Mouse (Mus musculus) heart, embryonic 15.5 days (tissue): ENCODE measurements around the gene Ak8. TPM values are rescaled to one million over a fixed set of nuclear protein-coding genes. Genes with fewer than 3 reads are reported as not detected.

Source experiments
- ATAC-seq: fragments of 200-750 bp; cut with Nextera tagmentation; replicated peaks from 2 replicates; pipeline ENCODE4 v1.8.0; 2017; ENCODE audit warnings: low read depth, moderate TSS enrichment; ENCODE audit not compliant: insufficient number of reproducible peaks, insufficient read depth, low FRiP score
- H3K27ac ChIP-seq: fragments of 300-500 bp; sonication (generic); 2 replicates; pipeline ENCODE4 v1.5.1; 2015; ENCODE audit warnings: mild to moderate bottlenecking, inconsistent platforms
- H3K27me3 ChIP-seq: fragments of 300-500 bp; sonication (generic); 2 replicates; pipeline ENCODE4 v1.6.1; 2015; ENCODE audit warnings: inconsistent platforms
- H3K36me3 ChIP-seq: fragments of 300-500 bp; sonication (generic); 2 replicates; pipeline ENCODE4 v1.6.1; 2015; ENCODE audit warnings: mild to moderate bottlenecking, inconsistent platforms
- H3K4me1 ChIP-seq: fragments of 300-500 bp; sonication (generic); replicated peaks from 2 replicates; pipeline ENCODE4 v1.6.1; 2015; ENCODE audit warnings: inconsistent platforms
- H3K4me2 ChIP-seq: fragments of 300-500 bp; sonication (generic); 2 replicates; pipeline ENCODE4 v1.6.1; 2015; ENCODE audit warnings: inconsistent platforms, mild to moderate bottlenecking, moderate library complexity
- H3K4me3 ChIP-seq: fragments of 300-500 bp; sonication (generic); 2 replicates; pipeline ENCODE4 v1.5.1; 2015; ENCODE audit warnings: mild to moderate bottlenecking, inconsistent platforms
- H3K9ac ChIP-seq: fragments of 300-500 bp; sonication (generic); 2 replicates; pipeline ENCODE4 v1.6.1; 2015; ENCODE audit warnings: mild to moderate bottlenecking, inconsistent platforms
- H3K9me3 ChIP-seq: fragments of 300-500 bp; sonication (generic); replicated peaks from 2 replicates; pipeline ENCODE4 v1.6.1; 2016; ENCODE audit warnings: inconsistent platforms
- WGBS: fragments of 180-500 bp; shearing (Covaris S2); methylation state at CpG from one replicate; pipeline ENCODE4 v1.1.7; 2015; ENCODE audit warnings: mixed read lengths; 5-methylcytosine and 5-hydroxymethylcytosine counted together
- polyA plus RNA-seq: library from polyadenylated mRNA; unstranded; fragments of >200 nt; fragmentation: Nextera tagmentation; extraction: Ambion mirVana; gene quantifications from 2 replicates; pipeline ENCODE4 v1.2.1, GENCODE M21; 2015

The Ak8 gene
- 0.30 and 0.48 TPM in 2 replicates for polyA plus RNA-seq

DNA sequence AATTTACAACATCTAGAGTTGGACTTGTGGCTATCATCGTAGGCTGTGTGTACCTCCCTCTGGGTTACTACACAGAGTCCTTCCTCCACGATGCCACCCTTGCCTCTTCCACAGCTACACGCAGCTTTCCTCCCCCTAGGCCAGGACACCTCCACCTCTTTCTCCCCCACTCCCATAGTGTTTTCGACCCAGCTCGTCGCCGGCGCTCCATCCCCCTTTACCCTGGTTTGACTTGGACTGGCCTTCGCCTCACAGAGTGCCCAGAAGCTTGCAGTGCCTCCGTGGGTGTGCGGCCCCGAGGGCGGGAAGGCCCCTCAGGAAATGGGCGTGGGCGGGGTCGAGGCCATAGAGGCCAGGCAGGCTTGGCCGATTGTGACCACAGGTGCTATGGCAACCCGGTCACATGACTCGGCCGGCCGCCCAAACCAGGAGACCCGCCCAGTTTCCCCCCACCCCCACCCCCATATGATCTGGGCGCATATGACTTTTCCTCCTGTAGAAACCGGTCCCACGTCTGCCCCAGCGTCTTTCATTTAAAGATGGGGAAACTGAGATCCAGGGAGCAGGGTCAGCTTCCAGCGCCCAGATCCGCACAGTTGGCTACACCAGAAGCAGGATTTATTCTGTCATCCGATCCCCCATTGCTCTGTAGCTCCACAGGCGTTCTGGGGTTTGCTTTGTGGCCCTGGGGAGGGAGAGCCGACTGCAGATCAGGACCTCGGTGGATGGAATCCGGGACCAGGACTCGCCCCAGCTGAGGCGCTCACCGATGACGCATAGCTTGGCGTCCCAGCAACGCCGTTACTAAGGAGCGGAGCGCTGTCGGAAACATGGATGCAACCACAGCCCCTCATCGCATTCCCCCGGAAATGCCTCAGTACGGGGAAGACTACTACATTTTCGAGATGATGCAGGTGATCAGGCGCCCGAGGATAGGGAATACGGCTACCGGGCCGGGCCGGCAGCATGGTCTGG is at the start of gene Ak8, which contains the start of gene Spaca9:
Gene Ak8 (plus strand): TSS at position 804 of the 975 bp plus-strand sequence.
Gene Spaca9 (minus strand): TSS at position 367 of the 975 bp plus-strand sequence.
- Histone ChIP-seq H3K36me3 (no peaks in the 10 kb centered on the region), H3K9me3 (no peaks in the 10 kb centered on the region), H3K27me3 (no peaks in the 10 kb centered on the region), H3K4me2 (peak within 1 kb of the TSS; percentile 97), H3K9ac (peak within 1 kb of the TSS; percentile 72), H3K27ac (peak within 1 kb of the TSS; percentile 64), H3K4me3 (peak within 1 kb of the TSS; percentile 71), H3K4me1 (peaks cover 15% of the 10 kb centered on the region)
- WGBS, result 2% methylated on average over 53 of the region's 53 CpGs
- peak; percentile 77 for ATAC-seq

DNA sequence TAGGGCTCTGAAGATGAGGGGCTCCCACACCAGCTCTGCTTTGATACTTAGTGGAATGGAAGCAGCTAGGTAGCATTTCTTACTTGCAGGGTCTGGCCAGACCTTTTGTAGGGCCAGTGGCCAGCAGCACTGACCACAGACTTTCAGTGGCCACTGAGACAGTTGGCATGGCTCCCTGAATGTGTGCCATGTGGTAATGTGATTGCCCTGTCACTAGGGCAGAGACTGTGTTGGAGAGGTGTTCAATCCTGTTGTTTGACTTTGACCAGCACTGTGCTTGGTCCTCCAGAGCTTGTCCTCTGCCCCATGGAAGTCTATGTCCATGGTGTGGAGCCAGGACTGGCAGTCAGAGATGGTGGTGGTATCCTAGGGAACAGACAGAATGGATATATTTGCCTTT is 49.4 kb upstream of the Ak8 start:
- 0 out of 2 replicates have a peak, but pooled peaks cover 4% of the 10 kb centered on the region for H3K36me3 ChIP-seq
- H3K4me1 ChIP-seq, result no peaks in the 10 kb centered on the region
- H3K27me3 ChIP-seq, result no peaks in the 10 kb centered on the region
- no peak overlapping the region for H3K9ac ChIP-seq
- no peak overlapping the region for H3K4me2 ChIP-seq
- no peak for ATAC-seq
- H3K9me3 ChIP-seq, result no peaks in the 10 kb centered on the region
- H3K27ac ChIP-seq, result no peak overlapping the region
- no peak overlapping the region for H3K4me3 ChIP-seq

DNA sequence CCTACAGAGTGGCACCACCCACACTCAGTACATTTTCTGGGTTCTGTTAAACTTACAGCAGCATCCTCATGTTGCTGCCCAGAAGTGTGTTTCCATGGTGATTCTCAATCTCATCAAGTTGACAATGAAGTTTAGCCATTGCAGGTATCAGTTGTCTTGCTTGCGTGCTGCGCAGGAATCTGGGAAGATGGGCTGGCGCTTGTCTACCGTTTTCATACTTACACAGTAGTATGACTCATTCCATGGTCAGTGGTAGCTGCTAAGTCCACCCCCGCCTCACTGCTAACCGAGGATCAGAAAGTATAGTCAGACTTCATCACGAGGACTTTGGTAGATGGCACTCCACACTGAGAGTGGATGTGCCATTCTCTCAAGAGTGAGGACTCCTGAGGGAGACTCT is 46.6 kb upstream of the Ak8 start:
- no peak for ATAC-seq
- H3K4me2 ChIP-seq, result no peak overlapping the region
- no peaks in the 10 kb centered on the region for H3K4me1 ChIP-seq
- H3K27me3 ChIP-seq, result no peaks in the 10 kb centered on the region
- H3K9ac ChIP-seq, result no peak overlapping the region
- WGBS, result 95% methylated on average over 7 of the region's 7 CpGs
- H3K36me3 ChIP-seq, result peaks cover 15% of the 10 kb centered on the region; the same call in 1 of the 2 replicates
- no peaks in the 10 kb centered on the region for H3K9me3 ChIP-seq
- no peak overlapping the region for H3K27ac ChIP-seq
- no peak overlapping the region for H3K4me3 ChIP-seq

DNA sequence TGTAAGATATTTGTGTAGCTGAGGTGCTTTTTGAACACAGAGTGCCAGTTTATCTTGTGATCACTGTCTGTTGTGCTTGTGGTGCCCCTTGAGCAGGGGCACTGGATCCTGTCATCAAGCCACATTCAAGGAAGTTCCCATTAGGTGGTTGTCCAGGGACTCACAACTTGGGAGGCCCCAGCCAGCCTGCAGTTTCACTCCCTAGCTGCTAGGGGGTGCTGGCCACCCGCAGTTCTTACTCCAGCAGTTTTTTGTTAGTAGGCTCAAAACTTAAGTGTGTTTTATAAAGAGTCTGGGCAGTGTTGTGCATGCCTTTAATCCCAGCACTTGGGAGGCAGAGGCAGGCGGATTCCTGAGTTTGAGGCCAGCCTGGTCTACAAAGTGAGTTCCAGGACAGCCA is 45.7 kb upstream of the Ak8 start:
- Histone ChIP-seq H3K36me3 (peaks cover 23% of the 10 kb centered on the region), H3K27me3 (no peaks in the 10 kb centered on the region), H3K4me1 (no peaks in the 10 kb centered on the region), H3K4me2 (no peak overlapping the region), H3K9me3 (no peaks in the 10 kb centered on the region), H3K27ac (no peak overlapping the region), H3K9ac (no peak overlapping the region), H3K4me3 (no peak overlapping the region)
- WGBS, result 62% methylated on average over 2 of the region's 2 CpGs
- ATAC-seq, result no peak

DNA sequence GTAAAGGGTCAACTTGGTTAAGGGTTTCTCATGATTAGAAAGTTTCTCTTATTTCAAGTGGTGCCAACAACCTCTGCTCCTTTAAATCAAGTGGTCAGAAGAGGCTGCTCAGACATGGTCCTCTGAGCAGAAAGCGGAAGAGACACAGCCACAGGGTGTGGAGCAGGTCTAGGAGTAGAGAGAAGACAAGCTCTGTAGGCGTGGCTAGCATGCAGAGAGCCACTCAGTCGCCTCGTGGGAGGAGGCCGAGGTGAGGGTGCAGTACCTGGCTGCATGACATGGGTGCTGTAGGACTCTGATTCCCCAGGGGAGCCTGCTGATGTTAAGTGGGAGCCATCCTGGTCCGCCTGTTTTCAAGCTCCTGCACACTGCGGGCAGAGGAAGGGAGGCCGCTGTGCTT is 43.7 kb upstream of the Ak8 start:
- Histone ChIP-seq H3K27me3 (no peaks in the 10 kb centered on the region), H3K4me1 (no peaks in the 10 kb centered on the region), H3K4me2 (no peak overlapping the region), H3K27ac (no peak overlapping the region), H3K4me3 (no peak overlapping the region), H3K9ac (no peak overlapping the region), H3K9me3 (no peaks in the 10 kb centered on the region), H3K36me3 (peaks cover 41% of the 10 kb centered on the region)
- 80% methylated on average over 8 of the region's 8 CpGs for WGBS
- ATAC-seq, result no peak

DNA sequence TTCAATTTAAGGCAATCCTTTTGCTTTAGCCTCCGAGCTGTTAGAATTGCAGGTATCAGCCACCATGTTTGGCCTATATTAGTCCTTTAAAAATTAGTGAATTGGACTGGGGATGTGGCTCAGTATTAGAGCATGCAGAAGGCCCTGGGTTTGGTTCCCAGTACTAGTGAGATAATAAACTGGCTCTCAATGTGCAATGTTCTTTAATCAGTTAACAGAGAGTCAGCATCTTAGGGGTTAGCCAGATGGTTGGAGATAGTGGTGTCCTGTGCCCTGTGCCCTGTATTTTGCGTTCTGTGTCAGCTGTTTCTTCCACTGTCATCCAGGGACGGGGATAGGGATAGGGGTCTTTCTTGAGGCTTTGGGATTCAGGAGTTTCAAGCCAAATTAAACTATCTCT is 37.1 kb upstream of the Ak8 start:
- no peak for ATAC-seq
- no peak overlapping the region for H3K4me2 ChIP-seq
- no peak overlapping the region for H3K27ac ChIP-seq
- no peak overlapping the region for H3K4me3 ChIP-seq
- peaks cover 72% of the 10 kb centered on the region for H3K36me3 ChIP-seq
- no peak overlapping the region for H3K9ac ChIP-seq
- H3K4me1 ChIP-seq, result no peaks in the 10 kb centered on the region
- no peaks in the 10 kb centered on the region for H3K27me3 ChIP-seq
- H3K9me3 ChIP-seq, result no peaks in the 10 kb centered on the region
- WGBS, result 92% methylated on average over 3 of the region's 3 CpGs

DNA sequence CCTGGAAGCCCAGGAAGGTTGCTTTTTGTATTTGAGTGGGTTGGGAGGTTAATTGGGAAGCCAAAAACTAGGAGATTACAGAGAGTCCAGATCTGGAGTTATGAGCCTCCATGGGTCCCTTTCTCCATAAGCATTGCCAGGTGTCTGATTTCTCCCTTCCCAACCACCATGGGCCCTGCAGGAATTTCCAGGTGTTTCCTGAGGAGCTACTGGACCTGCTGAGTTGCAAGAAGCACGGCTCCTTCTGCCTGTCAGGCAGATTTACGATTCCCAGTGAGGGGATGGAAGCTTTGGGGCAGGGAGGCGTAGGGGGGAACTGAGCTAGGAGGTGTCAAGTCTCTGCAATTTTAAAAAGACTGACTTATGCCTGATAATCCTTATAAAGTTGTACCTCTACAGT is 34.1 kb upstream of the Ak8 start:
- Histone ChIP-seq H3K4me3 (no peak overlapping the region), H3K27me3 (no peaks in the 10 kb centered on the region), H3K27ac (no peak overlapping the region), H3K9ac (no peak overlapping the region), H3K4me2 (no peak overlapping the region), H3K9me3 (no peaks in the 10 kb centered on the region), H3K36me3 (peaks cover 56% of the 10 kb centered on the region), H3K4me1 (no peaks in the 10 kb centered on the region)
- 78% methylated on average over 3 of the region's 3 CpGs for WGBS
- ATAC-seq, result no peak

DNA sequence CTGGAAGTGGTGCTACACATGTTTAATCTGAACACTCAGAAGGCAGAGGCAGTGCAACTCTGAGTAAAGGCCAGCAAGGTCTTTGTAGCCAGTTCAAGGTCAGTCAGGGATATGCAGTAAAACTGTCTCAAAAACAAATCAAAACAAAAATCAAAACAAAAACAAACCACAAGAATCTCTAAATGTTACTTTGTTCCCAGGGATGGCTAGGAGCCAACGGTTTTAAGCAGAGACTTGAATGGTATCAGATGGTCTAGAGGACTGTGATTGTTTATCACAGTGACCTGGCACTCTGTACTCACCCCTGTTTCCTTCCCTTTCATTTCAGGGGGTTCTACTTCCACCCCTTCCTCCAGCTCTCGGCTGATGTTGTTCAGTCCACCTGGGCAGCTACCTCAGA is 28.5 kb upstream of the Ak8 start:
- WGBS, result 69% methylated on average over 2 of the region's 2 CpGs
- Histone ChIP-seq H3K27ac (no peak overlapping the region), H3K36me3 (peaks cover 69% of the 10 kb centered on the region), H3K4me3 (no peak overlapping the region), H3K4me2 (no peak overlapping the region), H3K9ac (no peak overlapping the region), H3K9me3 (no peaks in the 10 kb centered on the region), H3K27me3 (no peaks in the 10 kb centered on the region), H3K4me1 (no peaks in the 10 kb centered on the region)
- ATAC-seq, result no peak

DNA sequence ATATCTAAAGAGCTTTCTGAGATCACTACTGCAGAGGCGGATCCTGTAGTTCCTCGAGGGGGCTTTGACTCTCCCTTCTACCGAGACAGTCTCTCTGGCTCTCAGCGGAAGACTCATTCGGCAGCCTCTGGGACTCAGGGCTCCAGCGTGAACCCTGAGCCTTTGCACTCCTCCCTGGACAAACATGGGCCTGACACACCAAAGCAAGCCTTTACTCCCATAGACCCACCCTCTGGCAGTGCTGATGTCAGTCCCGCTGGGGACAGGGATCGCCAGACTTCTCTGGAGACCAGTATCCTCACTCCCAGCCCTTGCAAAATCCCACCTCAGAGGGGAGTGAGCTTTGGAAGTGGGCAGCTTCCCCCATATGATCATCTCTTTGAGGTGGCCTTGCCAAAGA is 24.0 kb upstream of the Ak8 start:
- no peak for ATAC-seq
- WGBS, result 86% methylated on average over 8 of the region's 8 CpGs
- no peak overlapping the region for H3K27ac ChIP-seq
- H3K27me3 ChIP-seq, result no peaks in the 10 kb centered on the region
- H3K9ac ChIP-seq, result no peak overlapping the region
- peaks cover 93% of the 10 kb centered on the region for H3K36me3 ChIP-seq
- no peaks in the 10 kb centered on the region for H3K4me1 ChIP-seq
- no peak overlapping the region for H3K4me2 ChIP-seq
- H3K4me3 ChIP-seq, result no peak overlapping the region
- no peaks in the 10 kb centered on the region for H3K9me3 ChIP-seq

DNA sequence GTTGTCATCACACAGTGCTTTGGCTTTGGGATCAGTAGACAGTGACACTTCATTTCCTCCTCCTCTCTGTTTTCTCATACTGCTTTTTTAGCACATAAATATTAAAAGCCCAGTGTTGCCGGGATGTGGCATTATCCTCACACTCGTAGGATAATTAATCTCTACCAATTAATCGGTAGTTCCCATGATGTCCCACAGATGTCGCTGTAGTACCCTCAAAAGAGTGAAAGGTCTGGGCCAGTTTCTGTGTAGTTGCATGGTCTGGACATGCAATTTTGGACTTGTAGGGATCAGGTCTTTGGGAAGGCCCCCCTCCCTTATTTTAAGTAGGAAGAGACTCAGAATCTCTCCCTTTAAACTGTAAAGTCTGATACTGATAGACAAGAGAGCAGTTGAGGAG is 19.3 kb upstream of the Ak8 start:
- H3K9me3 ChIP-seq, result no peaks in the 10 kb centered on the region
- H3K4me3 ChIP-seq, result no peak overlapping the region
- no peak overlapping the region for H3K4me2 ChIP-seq
- no peaks in the 10 kb centered on the region for H3K27me3 ChIP-seq
- H3K4me1 ChIP-seq, result no peaks in the 10 kb centered on the region
- 36% methylated on average over 4 of the region's 4 CpGs for WGBS
- peaks cover 85% of the 10 kb centered on the region for H3K36me3 ChIP-seq
- no peak overlapping the region for H3K9ac ChIP-seq
- H3K27ac ChIP-seq, result no peak overlapping the region
- no peak for ATAC-seq

DNA sequence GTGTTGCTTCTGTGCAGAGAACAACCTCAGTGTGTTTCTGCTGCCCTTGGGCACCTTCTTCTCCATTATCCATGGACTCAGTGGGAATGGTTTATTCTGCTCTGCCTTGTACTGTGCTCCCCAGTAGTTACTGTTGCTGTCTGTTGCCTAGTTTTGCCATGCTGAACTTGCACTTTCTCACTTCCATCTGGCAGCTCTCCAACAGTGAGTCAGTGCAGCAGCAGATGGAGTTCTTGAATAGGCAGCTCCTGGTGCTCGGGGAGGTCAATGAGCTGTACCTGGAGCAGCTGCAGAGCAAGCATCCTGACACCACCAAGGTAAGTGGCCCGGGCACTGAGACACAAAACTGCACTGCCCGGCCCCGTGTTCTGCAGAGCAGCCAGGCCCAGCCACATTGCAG is 18.2 kb upstream of the Ak8 start:
- H3K27ac ChIP-seq, result no peak overlapping the region
- WGBS, result 69% methylated on average over 4 of the region's 4 CpGs
- no peak overlapping the region for H3K4me3 ChIP-seq
- peaks cover 85% of the 10 kb centered on the region for H3K36me3 ChIP-seq
- no peaks in the 10 kb centered on the region for H3K27me3 ChIP-seq
- no peaks in the 10 kb centered on the region for H3K9me3 ChIP-seq
- no peak for ATAC-seq
- no peak overlapping the region for H3K9ac ChIP-seq
- no peak overlapping the region for H3K4me2 ChIP-seq
- no peaks in the 10 kb centered on the region for H3K4me1 ChIP-seq

DNA sequence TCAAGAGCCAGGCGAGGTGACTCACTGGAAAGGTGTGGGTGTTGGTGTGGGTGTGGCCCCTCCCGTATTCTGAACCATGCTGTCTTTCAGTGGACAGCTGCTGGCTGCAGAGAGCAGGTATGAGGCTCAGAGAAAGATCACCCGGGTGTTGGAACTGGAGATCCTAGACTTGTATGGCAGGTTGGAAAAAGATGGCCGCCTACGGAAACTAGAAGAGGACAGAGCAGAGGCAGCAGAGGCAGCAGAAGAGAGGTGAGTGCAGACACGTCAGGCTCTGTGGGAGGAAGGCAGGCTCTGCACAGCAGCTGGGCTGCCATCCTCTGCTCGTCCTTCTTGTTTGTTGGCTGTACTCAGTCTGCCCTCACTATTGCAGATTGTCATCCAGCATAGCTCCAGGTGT is 14.1 kb upstream of the Ak8 start:
- no peak overlapping the region for H3K4me3 ChIP-seq
- H3K4me2 ChIP-seq, result no peak overlapping the region
- no peaks in the 10 kb centered on the region for H3K4me1 ChIP-seq
- peaks cover 55% of the 10 kb centered on the region for H3K36me3 ChIP-seq
- H3K27ac ChIP-seq, result no peak overlapping the region
- H3K9ac ChIP-seq, result no peak overlapping the region
- WGBS, result 80% methylated on average over 7 of the region's 7 CpGs
- no peaks in the 10 kb centered on the region for H3K27me3 ChIP-seq
- ATAC-seq, result no peak
- H3K9me3 ChIP-seq, result no peaks in the 10 kb centered on the region
